Mouse (Mus musculus): ENCODE results near the gene Ddr2. TPM values are rescaled to one million over a fixed set of nuclear protein-coding genes. Genes with fewer than 3 reads are reported as not detected.
"Not testable (repeated sequence)": the region's sequence is repeated elsewhere in the genome, so short reads cannot be mapped to it uniquely, and the experiment has no call there.

Ddr2 gene
- polyA plus RNA-seq, 1 experiment from 2014 or later = 91.8 TPM

DNA sequence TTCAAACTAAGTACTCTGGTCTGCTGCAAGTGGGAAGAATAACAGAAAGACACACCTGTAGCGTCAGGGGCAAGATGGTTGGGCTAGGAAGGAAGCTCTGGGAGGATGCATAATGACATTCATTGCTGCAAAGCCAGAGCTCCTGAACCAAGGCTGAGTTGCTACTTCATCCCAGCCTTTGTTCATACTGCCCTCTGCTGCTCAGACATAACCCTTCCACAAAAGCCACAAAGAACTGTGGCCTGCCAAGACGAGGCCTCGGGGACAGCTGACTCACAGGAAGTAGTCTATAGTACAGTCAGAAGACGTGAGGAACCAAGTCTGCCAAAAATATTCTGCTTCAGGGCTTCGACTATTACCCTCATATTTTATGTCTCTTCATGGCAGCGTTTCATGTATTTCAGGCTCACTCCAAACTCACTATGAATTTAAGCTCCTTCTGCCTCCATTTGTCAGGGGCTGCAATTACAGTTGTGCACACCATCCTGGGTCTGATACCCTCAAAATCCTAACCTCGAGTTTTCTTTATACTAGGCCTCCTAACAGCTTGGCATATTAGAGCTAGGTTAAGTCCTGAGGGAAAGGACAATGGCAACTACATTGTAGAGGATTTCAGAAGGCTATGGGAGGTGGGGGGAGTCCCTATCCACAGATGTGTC lies 25.9 kb upstream of the Ddr2 start:
- Histone ChIP-seq H3K4me3 (no peak overlapping the region), H3K36me3 (0 out of 2 replicates have a peak, but pooled peaks cover 5% of the 10 kb centered on the region), H3K4me1 (no peaks in the 10 kb centered on the region), H3K9me3 (replicated peaks) (no peaks in the 10 kb centered on the region), H3K27ac (0 out of 2 replicates have a peak overlapping the region, but pooled peaks have one; percentile 1), H3K27me3 (ENCODE audit: low read depth, poor library complexity, severe bottlenecking) (no peaks in the 10 kb centered on the region)
- peak; percentile 65 for DNase-seq (ENCODE audit: low spot score)
- WGBS = 35% methylated on average over 7 of the region's 7 CpGs

DNA sequence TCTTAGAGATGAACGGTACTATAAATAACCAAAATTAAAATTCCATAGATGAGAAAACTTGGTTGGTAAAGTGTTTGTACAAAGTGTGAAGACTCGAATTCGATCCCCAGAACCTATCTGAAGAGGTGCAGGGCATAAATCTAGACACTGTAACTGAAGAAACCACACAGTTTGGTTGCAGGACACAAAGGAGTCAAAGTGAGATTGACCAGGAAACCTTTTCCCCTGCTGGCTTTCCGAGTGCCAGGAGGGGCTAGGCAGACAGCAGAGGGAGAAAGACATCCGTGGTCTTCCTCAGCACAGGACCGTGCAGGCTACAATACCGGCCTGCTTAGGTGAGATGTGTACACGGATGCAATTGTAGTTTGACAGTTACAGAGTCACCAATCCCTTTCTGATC lies 23.7 kb upstream of the Ddr2 start:
- DNase-seq (ENCODE audit: low spot score) = no peak
- no peaks in the 10 kb centered on the region for H3K9me3 ChIP-seq (replicated peaks)
- no peaks in the 10 kb centered on the region for H3K27me3 ChIP-seq (ENCODE audit: low read depth, poor library complexity, severe bottlenecking)
- no peak overlapping the region for H3K27ac ChIP-seq
- 86% methylated on average over 8 of the region's 8 CpGs for WGBS
- no peaks in the 10 kb centered on the region for H3K4me1 ChIP-seq
- no peak overlapping the region for H3K4me3 ChIP-seq
- no peaks in the 10 kb centered on the region for H3K36me3 ChIP-seq

GRCm38 (mm10) chr1:170130962-170131361 lies 20.4 kb upstream of the Ddr2 start:
- 86% methylated on average over 3 of the region's 3 CpGs for WGBS
- H3K4me1 ChIP-seq = no peaks in the 10 kb centered on the region
- no peaks in the 10 kb centered on the region for H3K36me3 ChIP-seq
- DNase-seq (ENCODE audit: low spot score) = no peak
- H3K27me3 ChIP-seq (ENCODE audit: low read depth, poor library complexity, severe bottlenecking) = no peaks in the 10 kb centered on the region
- no peaks in the 10 kb centered on the region for H3K9me3 ChIP-seq (replicated peaks)
- H3K27ac ChIP-seq = no peak overlapping the region
- no peak overlapping the region for H3K4me3 ChIP-seq

- no peaks in the 10 kb centered on the region for H3K36me3 ChIP-seq
- H3K4me3 ChIP-seq = no peak overlapping the region
- no peak for DNase-seq (ENCODE audit: low spot score)
- H3K27ac ChIP-seq = no peak overlapping the region
- 89% methylated on average over 2 of the region's 2 CpGs for WGBS
- H3K9me3 ChIP-seq (replicated peaks) = no peaks in the 10 kb centered on the region
- no peaks in the 10 kb centered on the region for H3K27me3 ChIP-seq (ENCODE audit: low read depth, poor library complexity, severe bottlenecking)
- no peaks in the 10 kb centered on the region for H3K4me1 ChIP-seq
Measured at GRCm38 (mm10) chr1:170124644-170125043, 14.1 kb upstream of the Ddr2 start.

DNA sequence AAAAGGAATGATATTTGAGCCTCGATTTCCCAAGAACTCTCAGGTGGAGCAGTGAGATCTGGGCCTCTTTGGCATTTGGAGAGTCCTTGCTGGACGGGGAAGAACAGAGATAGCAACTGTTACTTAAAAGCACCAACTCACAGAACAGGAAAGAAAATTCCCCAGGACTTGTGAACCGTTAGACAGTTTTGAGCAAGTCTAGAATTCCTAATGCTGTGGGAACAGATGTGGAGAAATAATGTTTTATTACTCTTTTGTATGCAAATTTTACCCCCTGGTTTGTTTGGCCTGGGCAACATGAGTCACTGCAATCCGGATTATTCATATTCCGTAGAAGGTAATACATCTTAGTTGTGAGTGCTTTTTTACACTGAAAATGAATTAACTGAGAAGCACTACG lies 3.1 kb upstream of the Ddr2 start:
- Histone ChIP-seq H3K36me3 (no peaks in the 10 kb centered on the region), H3K4me3 (no peak overlapping the region), H3K27ac (no peak overlapping the region), H3K27me3 (ENCODE audit: low read depth, poor library complexity, severe bottlenecking) (no peaks in the 10 kb centered on the region), H3K9me3 (replicated peaks) (no peaks in the 10 kb centered on the region), H3K4me1 (peaks cover 27% of the 10 kb centered on the region)
- DNase-seq (ENCODE audit: low spot score) = no peak
- 95% methylated on average over 6 of the region's 6 CpGs for WGBS

DNA sequence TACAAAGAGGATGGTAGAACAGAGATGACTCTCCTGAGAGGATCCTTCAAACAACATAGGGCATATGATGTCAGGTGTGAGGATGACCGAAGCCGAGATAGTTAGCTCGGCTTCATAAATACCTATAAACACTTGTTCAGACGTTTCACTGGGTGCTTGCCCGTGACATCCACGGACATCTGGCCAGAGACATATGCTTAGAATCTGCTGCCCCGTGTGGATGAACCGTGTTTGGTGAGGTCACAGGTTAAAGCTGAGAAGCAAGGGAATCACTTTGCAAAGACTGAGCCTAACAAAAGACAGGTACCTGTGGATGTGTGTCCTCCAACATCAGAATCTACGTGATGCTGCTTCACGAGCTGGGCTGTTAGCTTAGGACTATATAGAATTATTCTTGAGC lies 1.7 kb upstream of the Ddr2 start:
- Histone ChIP-seq H3K9me3 (replicated peaks) (no peaks in the 10 kb centered on the region), H3K4me3 (no peak overlapping the region), H3K27me3 (ENCODE audit: low read depth, poor library complexity, severe bottlenecking) (no peaks in the 10 kb centered on the region), H3K27ac (0 out of 2 replicates have a peak overlapping the region, but pooled peaks have one; percentile 94), H3K4me1 (peaks cover 36% of the 10 kb centered on the region), H3K36me3 (peaks cover 10% of the 10 kb centered on the region)
- DNase-seq (ENCODE audit: low spot score) = no peak
- 93% methylated on average over 10 of the region's 10 CpGs for WGBS

DNA sequence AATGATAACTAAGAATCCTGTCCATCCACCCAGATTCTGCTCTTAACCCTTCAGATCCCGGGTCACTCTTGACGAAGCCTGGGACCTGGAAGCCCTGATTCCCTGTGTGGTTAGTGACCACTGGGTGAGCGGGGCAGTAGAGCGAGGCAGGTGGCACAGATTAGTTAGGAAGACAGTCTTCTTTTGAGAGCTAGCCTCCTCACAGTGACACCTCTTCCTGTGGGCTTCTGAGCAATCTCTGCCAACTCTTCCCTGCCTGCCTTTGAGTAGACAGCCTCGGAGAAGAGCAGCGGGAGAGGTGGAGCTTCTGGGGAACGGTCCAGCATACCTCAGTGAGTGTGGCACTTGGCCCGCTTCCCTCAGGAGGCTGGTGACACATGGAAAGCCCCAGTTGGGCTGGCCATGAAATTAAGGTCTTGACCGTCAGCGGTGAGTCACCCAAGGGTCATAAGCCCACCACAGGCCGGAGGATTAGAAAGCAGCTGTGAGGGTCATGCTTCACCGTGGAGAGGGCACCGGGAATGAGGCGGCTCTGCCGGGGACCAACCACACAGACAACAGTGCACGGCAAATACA lies 1.2 kb upstream of the Ddr2 start:
- Histone ChIP-seq H3K9me3 (replicated peaks) (no peaks in the 10 kb centered on the region), H3K4me3 (peak overlapping the region; percentile 61; the same call in 1 of the 2 replicates), H3K27me3 (ENCODE audit: low read depth, poor library complexity, severe bottlenecking) (no peaks in the 10 kb centered on the region), H3K27ac (peak overlapping the region; percentile 94), H3K4me1 (peaks cover 36% of the 10 kb centered on the region), H3K36me3 (peaks cover 12% of the 10 kb centered on the region)
- DNase-seq (ENCODE audit: low spot score) = no peak
- WGBS = 84% methylated on average over 16 of the region's 16 CpGs

- Histone ChIP-seq H3K27me3 (ENCODE audit: low read depth, poor library complexity, severe bottlenecking) (no peaks in the 10 kb centered on the region), H3K36me3 (peaks cover 18% of the 10 kb centered on the region), H3K27ac (peak overlapping the region; percentile 94), H3K9me3 (replicated peaks) (no peaks in the 10 kb centered on the region), H3K4me3 (peak overlapping the region; percentile 61), H3K4me1 (peaks cover 36% of the 10 kb centered on the region)
- 66% methylated on average over 19 of the region's 19 CpGs for WGBS
- peak; percentile 61 for DNase-seq (ENCODE audit: low spot score)
Measured at GRCm38 (mm10) chr1:170109776-170110515, 616 bp downstream of the Ddr2 start.

DNA sequence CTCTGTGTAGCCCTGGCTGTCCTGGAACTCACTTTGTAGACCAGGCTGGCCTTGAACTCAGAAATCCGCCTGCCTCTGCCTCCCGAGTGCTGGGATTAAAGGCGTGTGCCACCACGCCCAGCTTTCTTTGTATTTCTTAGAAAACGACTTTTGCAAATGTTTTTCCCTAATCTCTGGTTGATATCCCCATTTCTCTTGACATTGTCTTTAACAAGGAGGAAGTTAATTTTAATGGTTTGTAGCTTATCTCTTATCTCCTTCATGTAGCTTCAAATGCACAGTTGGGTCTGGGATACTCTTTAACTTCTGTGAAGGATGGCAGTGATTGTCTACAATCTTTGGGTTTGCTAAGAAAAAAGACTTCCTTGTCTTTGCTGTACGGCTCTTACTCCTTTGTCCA lies 7.7 kb downstream of the Ddr2 start:
- 93% methylated on average over 6 of the region's 6 CpGs for WGBS

DNA sequence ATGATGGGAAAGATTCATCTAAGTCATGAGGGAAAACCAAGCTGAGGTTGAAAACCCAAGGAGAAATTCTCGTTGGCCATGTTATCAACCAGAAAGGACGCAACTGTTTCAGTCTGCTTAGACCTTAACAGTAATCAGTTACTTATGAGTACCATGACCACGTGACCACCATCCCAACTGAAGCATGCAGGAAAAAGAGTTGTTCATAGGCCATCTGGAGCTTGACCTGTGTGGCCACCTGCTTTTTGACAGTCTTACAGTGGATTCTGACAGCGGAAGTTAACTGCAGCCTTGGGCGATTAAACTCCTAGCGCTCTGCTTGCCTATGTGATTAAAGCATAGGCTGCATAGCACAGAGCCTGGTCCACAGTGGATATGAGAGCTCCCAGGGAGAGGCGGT lies 23.9 kb downstream of the Ddr2 start:
- no peaks in the 10 kb centered on the region for H3K4me1 ChIP-seq
- H3K4me3 ChIP-seq = no peak overlapping the region
- H3K9me3 ChIP-seq (replicated peaks) = no peaks in the 10 kb centered on the region
- no peak overlapping the region for H3K27ac ChIP-seq
- no peaks in the 10 kb centered on the region for H3K27me3 ChIP-seq (ENCODE audit: low read depth, poor library complexity, severe bottlenecking)
- DNase-seq (ENCODE audit: low spot score) = no peak
- H3K36me3 ChIP-seq = peaks cover 51% of the 10 kb centered on the region
- 92% methylated on average over 7 of the region's 7 CpGs for WGBS

More for the DNA sequence above, 7.7 kb downstream of the Ddr2 start:
- H3K9me3 ChIP-seq (replicated peaks); DNase-seq (ENCODE audit: low spot score); H3K4me1 ChIP-seq; H3K4me3 ChIP-seq; H3K27me3 ChIP-seq (ENCODE audit: low read depth, poor library complexity, severe bottlenecking); H3K27ac ChIP-seq: not testable (repeated sequence)
- peaks cover 41% of the 10 kb centered on the region for H3K36me3 ChIP-seq

DNA sequence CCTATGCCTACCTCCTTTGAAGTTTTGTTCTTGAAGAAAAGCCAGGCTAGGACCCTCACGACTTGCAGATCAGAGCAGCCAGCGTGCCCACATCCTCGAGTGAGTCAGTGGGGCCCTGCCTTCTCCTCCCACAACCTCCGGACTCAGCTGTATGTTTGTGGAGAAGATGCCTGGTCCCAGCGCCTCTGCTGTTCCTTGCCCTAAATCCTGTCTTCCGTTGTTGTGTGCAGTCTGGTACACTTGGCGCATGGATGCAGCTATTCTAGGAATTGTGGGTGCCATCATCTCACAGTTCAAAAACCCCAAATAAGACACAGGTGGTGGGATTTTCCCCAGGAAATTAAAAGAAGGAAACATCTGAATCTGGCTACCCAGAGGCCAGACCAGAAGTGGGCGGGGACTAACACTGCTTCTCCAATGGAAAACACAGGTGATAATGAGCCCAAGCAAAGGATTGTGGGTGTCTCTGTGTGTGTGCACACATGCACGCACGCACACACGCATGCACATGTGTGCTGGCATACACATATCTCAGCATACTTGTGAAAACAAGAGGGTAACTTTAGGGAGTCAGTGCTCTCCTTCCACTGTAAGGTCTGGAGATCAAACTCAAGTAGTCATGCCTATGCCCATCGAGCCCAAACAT lies 26.3 kb downstream of the Ddr2 start:
- Histone ChIP-seq H3K27me3 (ENCODE audit: low read depth, poor library complexity, severe bottlenecking) (no peaks in the 10 kb centered on the region), H3K27ac (no peak overlapping the region), H3K4me1 (no peaks in the 10 kb centered on the region), H3K4me3 (no peak overlapping the region), H3K36me3 (peaks cover 56% of the 10 kb centered on the region), H3K9me3 (replicated peaks) (no peaks in the 10 kb centered on the region)
- 95% methylated on average over 12 of the region's 12 CpGs for WGBS
- DNase-seq (ENCODE audit: low spot score) = no peak

DNA sequence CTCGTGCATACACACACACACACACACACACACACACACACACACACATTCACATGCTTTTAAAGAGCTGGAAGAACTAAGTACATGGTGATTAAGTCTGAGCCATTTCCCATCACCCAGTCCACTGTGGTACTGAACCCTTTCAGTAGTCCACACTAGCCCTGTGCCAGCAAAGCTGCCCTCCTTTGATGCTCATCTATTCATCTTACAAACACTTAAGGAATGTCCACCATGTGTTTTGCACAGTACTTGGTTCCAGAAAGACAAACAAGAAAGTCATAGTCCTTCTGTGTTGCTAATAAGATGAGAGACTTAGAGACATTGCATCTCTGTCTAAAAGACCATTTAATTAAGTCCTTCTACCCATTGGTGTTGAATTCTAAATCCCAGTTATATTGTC lies 29.7 kb downstream of the Ddr2 start:
- no peaks in the 10 kb centered on the region for H3K4me1 ChIP-seq
- WGBS = 78% methylated on average over 1 of the region's 1 CpGs

GRCm38 (mm10) chr1:170079465-170079864 lies 31.1 kb downstream of the Ddr2 start:
- Histone ChIP-seq H3K9me3 (replicated peaks) (no peaks in the 10 kb centered on the region), H3K4me1 (no peaks in the 10 kb centered on the region), H3K27me3 (ENCODE audit: low read depth, poor library complexity, severe bottlenecking) (no peaks in the 10 kb centered on the region), H3K27ac (no peak overlapping the region), H3K4me3 (no peak overlapping the region), H3K36me3 (peaks cover 49% of the 10 kb centered on the region)
- WGBS = 89% methylated on average over 2 of the region's 2 CpGs
- no peak for DNase-seq (ENCODE audit: low spot score)

More for the DNA sequence above, 29.7 kb downstream of the Ddr2 start:
- DNase-seq (ENCODE audit: low spot score) = no peak
- H3K27me3 ChIP-seq (ENCODE audit: low read depth, poor library complexity, severe bottlenecking) = no peaks in the 10 kb centered on the region
- H3K36me3 ChIP-seq = peaks cover 46% of the 10 kb centered on the region
- H3K27ac ChIP-seq = no peak overlapping the region
- H3K4me3 ChIP-seq = no peak overlapping the region
- H3K9me3 ChIP-seq (replicated peaks) = no peaks in the 10 kb centered on the region
